Mouse (Mus musculus) Patski (cell line): ENCODE measurements around the gene Tbce. TPM values are rescaled to one million over a fixed set of nuclear protein-coding genes. Genes with fewer than 3 reads are reported as not detected.

ENCODE experiments used
- ATAC-seq: fragments of 100-300 bp; one replicate; pipeline ENCODE4 v1.8.0; 2021
- CTCF ChIA-PET: fragments of 350-600 bp; sonication (Branson Sonifier 250); formaldehyde crosslinking; loops from one replicate; lab custom pipeline; 2022; ENCODE audit warnings: inconsistent platforms; lab: Charles Lee
- POLR2A ChIA-PET: fragments of 350-600 bp; sonication (Branson Sonifier 250); formaldehyde crosslinking; loops from one replicate; lab custom pipeline; 2022; ENCODE audit warnings: antibody characterized with exemption, inconsistent platforms; lab: Charles Lee
- DNase-seq: peaks from one replicate; pipeline ENCODE4 v3.0.0-alpha.2; 2011; ENCODE audit warnings: low read depth, low spot score
- H3K27me3 ChIP-seq: fragments of 371-371 bp; one replicate; pipeline ENCODE4 v1.5.1; 2021
- CTCF ChIP-seq: fragments of 100-300 bp; IDR thresholded peaks from one replicate; pipeline ENCODE4 v1.5.1; 2021
- in situ Hi-C: fragments of 300-500 bp; cut with MboI; formaldehyde crosslinking; loops from 3 replicates; pipeline ENCODE4 v1.11.1; 2018; ENCODE audit warnings: low pct_unique_long_range_greater_than_20kb, mixed read lengths
- polyA plus RNA-seq: library from polyadenylated mRNA; unstranded; gene quantifications from one replicate; pipeline ENCODE4 v1.2.3, GENCODE M21; 2021

Tbce gene
- polyA plus RNA-seq: 45.0 TPM

- no peaks in the 10 kb centered on the region for H3K27me3 ChIP-seq
- ChIA-PET CTCF (no interaction called here), POLR2A (interaction anchor here (0.6 to 2.6 kb wide), 3 partner anchors 13 to 25 kb away, joined by 3 to 15 read pairs (median 3); partner anchors contain the start of genes Arid4b and Ggps1)
- in situ Hi-C loops: no loop called here
- DNase-seq: peak; percentile 62
- TF ChIP-seq CTCF: no peak
- ATAC-seq: peak; percentile 88
These were observed at the start of gene Tbce for GRCm38 (mm10) chr13:14039292-14039965. Gene Tbce, minus strand, starts transcription at chr13:14039638.

DNA sequence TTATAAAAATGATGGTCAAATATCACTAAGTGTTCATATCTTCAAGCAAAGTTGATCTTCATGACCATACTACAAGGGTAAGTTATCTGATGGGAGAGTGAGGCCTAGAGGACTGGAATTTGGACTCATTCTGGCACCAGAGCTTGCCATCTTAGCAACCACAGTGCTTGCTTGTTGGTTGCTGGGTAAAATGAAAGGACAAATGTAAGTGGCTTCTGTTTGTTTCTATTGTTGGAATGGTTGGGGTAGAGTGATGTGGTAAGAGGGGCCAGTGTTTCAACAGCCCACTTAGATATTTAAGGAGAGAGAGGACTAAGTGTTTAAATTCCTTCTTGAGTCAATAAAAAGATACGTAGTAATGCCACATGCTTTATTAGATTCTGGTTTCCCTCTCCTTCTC, 49.2 kb upstream of the Tbce start:
- in situ Hi-C loops: no loop called here
- H3K27me3 ChIP-seq: no peaks in the 10 kb centered on the region
- no peak for TF ChIP-seq CTCF
- POLR2A ChIA-PET: no interaction called here
- CTCF ChIA-PET: no interaction called here
- ATAC-seq (no peak), DNase-seq (no peak)

GRCm38 (mm10) chr13:14075326-14075725, 35.9 kb upstream of the Tbce start:
- TF ChIP-seq CTCF: no peak
- in situ Hi-C loops: no loop called here
- CTCF ChIA-PET: interaction anchor here (1.1 to 1.5 kb wide), 3 partner anchors 9 to 15 kb away, joined by 4 read pairs; no protein-coding TSS in a partner anchor
- no peaks in the 10 kb centered on the region for H3K27me3 ChIP-seq
- ATAC-seq (no peak), DNase-seq (no peak)
- POLR2A ChIA-PET: no interaction called here

DNA sequence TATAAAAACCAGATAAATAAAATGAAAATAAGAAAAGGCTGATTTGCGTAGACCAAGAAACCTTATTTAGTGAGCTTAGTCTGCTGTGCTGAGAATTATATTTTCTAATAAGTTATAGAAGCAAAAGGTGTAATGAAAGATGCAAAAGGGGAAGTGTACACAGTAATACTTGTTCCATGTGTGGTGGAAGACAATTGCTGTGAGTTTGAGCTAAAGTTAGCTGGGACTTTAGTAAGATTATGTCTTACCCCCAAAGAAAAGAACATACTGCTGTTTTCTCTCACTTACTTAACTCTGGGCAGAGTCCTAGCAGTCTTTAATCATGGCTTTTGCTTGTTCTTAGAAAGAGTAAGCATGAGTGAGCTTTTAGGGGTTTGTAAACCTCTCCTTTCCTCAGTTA, 34.9 kb upstream of the Tbce start:
- ChIA-PET POLR2A (interaction anchor here (0.5 kb wide), 1 partner anchor 101 kb away, joined by 3 read pairs; no protein-coding TSS in a partner anchor), CTCF (interaction anchor here (0.6 to 2.5 kb wide), 5 partner anchors 9 to 53 kb away, joined by 3 to 6 read pairs (median 4); no protein-coding TSS in a partner anchor)
- no peak for DNase-seq
- no peak for ATAC-seq
- in situ Hi-C loops: loop anchor here (25.0 kb wide), 1 partner anchor 538 kb away; the partner anchor contains the start of genes Mrpl32 and Psma2
- no peaks in the 10 kb centered on the region for H3K27me3 ChIP-seq
- no peak for TF ChIP-seq CTCF

DNA sequence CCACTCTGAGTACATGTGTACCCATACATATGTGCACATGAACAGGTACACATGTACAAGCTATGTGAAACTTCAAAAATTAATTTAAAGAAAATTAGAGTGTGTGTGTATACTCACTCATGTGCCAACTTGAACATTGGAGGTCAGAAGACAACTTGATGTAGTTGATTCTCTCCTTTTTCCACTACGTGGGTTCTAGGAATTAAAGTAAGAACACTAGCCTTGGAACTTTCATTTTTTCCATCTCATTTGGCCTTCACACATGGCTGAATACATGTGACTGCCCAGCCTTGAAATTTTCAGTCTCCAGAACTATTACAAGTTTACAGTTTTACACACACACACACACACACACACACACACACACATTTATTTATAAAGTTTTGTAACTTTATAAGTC, 29.9 kb upstream of the Tbce start:
- ChIA-PET CTCF (no interaction called here), POLR2A (no interaction called here)
- ATAC-seq (no peak), DNase-seq (no peak)
- no peaks in the 10 kb centered on the region for H3K27me3 ChIP-seq
- in situ Hi-C loops: loop anchor here (25.0 kb wide), 1 partner anchor 543 kb away; the partner anchor contains the start of genes Mrpl32 and Psma2
- no peak for TF ChIP-seq CTCF

DNA sequence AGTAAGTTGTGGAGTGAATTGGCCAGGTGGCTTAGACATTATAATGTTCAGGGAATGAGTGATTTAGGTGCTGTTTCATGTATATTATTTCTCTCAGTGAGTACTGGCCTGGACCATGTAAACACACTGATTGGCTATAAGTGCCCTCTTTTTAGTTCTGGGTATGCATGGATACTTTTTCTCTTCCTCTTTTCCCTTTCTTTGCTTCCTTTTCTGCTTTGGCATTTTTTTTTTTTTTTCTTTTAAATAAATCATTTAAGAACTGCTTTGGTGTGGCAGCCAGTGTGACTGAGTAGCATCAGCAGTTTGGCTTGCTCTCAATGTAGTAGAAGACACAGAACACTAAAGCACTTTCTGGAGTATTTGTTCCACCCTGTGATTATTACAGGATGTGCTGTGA, 28.6 kb upstream of the Tbce start:
- no peak for TF ChIP-seq CTCF
- no peak for DNase-seq
- in situ Hi-C loops: loop anchor here (25.0 kb wide), 1 partner anchor 544 kb away; the partner anchor contains the start of genes Mrpl32 and Psma2
- POLR2A ChIA-PET: interaction anchor here (0.6 kb wide), 1 partner anchor 952 kb away, joined by 3 read pairs; no protein-coding TSS in a partner anchor
- no peaks in the 10 kb centered on the region for H3K27me3 ChIP-seq
- ATAC-seq: no peak
- CTCF ChIA-PET: no interaction called here

GRCm38 (mm10) chr13:14065701-14066100, 26.3 kb upstream of the Tbce start:
- POLR2A ChIA-PET: interaction anchor here (0.7 kb wide), 2 partner anchors 87 to 526 kb away, joined by 4 to 7 read pairs; no protein-coding TSS in a partner anchor
- in situ Hi-C loops: loop anchor here (25.0 kb wide), 1 partner anchor 547 kb away; the partner anchor contains the start of genes Mrpl32 and Psma2

GRCm38 (mm10) chr13:14065028-14065380, 25.6 kb upstream of the Tbce start:
- DNase-seq (no peak), ATAC-seq (no peak)
- ChIA-PET POLR2A (interaction anchor here (0.6 to 1.1 kb wide), 2 partner anchors 12 to 21 kb away, joined by 3 to 4 read pairs; no protein-coding TSS in a partner anchor), CTCF (interaction anchor here (0.7 to 1.7 kb wide), 3 partner anchors 9 to 93 kb away, joined by 3 to 5 read pairs (median 4); no protein-coding TSS in a partner anchor)
- no peak for TF ChIP-seq CTCF
- H3K27me3 ChIP-seq: no peaks in the 10 kb centered on the region
- in situ Hi-C loops: loop anchor here (25.0 kb wide), 1 partner anchor 547 kb away; the partner anchor contains the start of genes Mrpl32 and Psma2

More at GRCm38 (mm10) chr13:14065701-14066100, 26.3 kb upstream of the Tbce start:
- TF ChIP-seq CTCF: no peak
- CTCF ChIA-PET: interaction anchor here (0.7 to 1.7 kb wide), 4 partner anchors 10 to 93 kb away, joined by 3 to 5 read pairs (median 4); no protein-coding TSS in a partner anchor
- DNase-seq (no peak), ATAC-seq (no peak)
- H3K27me3 ChIP-seq: no peaks in the 10 kb centered on the region

DNA sequence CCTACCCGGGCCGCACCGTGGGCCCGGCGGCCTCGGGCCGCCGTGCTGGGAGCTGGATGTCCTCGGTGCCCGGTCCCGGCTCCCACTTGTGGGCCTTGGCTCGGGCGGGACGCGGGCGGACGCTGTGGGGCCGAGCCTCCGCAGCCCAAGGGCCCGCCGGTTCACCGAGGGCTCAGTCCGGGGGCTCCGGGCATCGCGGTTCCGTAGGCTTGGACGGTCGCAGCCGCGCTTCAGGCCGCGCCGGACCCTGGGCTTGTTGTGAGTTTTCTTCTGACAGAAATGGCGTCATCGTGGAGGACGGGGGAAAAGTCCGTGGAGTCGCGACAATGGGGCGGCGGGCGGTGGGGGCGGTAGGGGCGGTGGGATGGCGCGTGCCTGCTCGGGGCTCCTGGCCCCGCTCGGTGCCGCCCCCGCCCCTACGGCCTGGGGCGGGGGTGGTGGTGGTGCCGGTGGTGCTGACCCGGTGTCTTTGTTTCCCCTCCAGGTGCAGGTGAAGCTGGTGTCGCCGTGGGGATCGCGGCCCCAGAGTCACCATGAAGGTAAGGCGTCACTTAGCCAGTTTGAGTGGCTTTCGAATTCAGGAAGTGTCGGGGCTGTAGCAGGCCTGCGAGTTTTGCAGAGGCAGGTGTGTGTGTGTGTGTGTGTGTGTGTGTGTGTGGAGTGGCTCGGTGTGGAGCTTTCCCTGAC, 25.0 kb upstream of the Tbce start:
- ATAC-seq (no peak), DNase-seq (no peak)
- in situ Hi-C loops: loop anchor here (25.0 kb wide), 1 partner anchor 548 kb away; the partner anchor contains the start of genes Mrpl32 and Psma2
- CTCF ChIA-PET: interaction anchor here (1.0 to 1.7 kb wide), 2 partner anchors 10 to 14 kb away, joined by 4 to 5 read pairs; no protein-coding TSS in a partner anchor
- no peaks in the 10 kb centered on the region for H3K27me3 ChIP-seq
- POLR2A ChIA-PET: interaction anchor here (0.6 to 1.1 kb wide), 3 partner anchors 12 to 25 kb away, joined by 3 to 4 read pairs (median 3); partner anchors contain the start of gene Tbce
- no peak for TF ChIP-seq CTCF

DNA sequence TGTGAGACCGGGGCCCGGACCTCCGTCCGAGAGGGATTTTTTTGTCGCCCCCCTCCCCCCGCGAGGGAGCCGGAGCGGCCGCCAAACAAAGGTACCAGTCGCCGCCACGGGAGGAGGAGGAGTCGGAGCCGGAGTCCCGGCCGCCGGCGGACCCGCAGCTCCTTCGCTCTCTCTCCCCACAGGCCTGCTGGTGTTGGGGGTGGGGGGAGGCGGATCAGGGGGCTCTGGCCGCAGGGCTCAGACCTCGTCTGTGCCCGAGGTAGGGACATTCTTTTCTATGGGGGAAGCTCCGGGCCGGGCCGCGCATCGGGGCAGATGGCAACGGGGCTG, 24.5 kb upstream of the Tbce start:
- POLR2A ChIA-PET: interaction anchor here (3.7 kb wide), 1 partner anchor 24 kb away, joined by 15 read pairs; the partner anchor contains the start of gene Tbce
- no peaks in the 10 kb centered on the region for H3K27me3 ChIP-seq
- TF ChIP-seq CTCF: no peak
- in situ Hi-C loops: loop anchor here (25.0 kb wide), 1 partner anchor 548 kb away; the partner anchor contains the start of genes Mrpl32 and Psma2
- ATAC-seq (peak; percentile 32), DNase-seq (no peak)
- CTCF ChIA-PET: no interaction called here
